Mouse (Mus musculus): ENCODE measurements around the gene Gm7029. TPM values are rescaled to one million over a fixed set of nuclear protein-coding genes. Genes with fewer than 3 reads are reported as not detected.
A peak's percentile ranks its signal among the peaks of the same experiment; 100 is the strongest.
"Not testable (repeated sequence)": the region's sequence is repeated elsewhere in the genome, so short reads cannot be mapped to it uniquely, and the experiment has no call there.

The Gm7029 gene
- polyA plus RNA-seq, 1 experiment from 2014 or later: not detected

DNA sequence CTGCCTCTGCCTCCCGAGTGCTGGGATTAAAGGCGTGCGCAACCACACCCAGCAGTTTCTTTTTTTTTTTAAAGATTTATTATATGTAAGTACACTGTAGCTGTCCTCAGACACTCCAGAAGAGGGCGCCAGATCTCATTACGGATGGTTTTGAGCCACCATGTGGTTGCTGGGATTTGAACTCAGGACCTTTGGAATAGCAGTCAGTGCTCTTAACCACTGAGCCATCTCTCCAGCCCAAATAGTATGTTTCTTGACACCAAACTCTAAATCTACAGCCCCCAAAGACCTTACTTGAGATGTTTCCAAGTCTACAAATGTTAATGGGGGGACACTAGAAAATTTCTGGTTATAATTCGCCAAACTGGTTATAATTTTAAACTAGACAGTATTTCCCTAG, 18.3 kb downstream of the Gm7029 start:
- ATAC-seq (ENCODE audit: insufficient read depth); H3K27ac ChIP-seq (replicated peaks); H3K9ac ChIP-seq; H3K27me3 ChIP-seq; H3K9me3 ChIP-seq (replicated peaks); H3K4me3 ChIP-seq (replicated peaks); H3K4me2 ChIP-seq: not testable (repeated sequence)
- WGBS (ENCODE audit: insufficient replicate concordance): 50% methylated on average over 6 of the region's 6 CpGs
- H3K4me1 ChIP-seq (replicated peaks): peaks cover 34% of the 10 kb centered on the region
- H3K36me3 ChIP-seq (replicated peaks): peaks cover 15% of the 10 kb centered on the region

DNA sequence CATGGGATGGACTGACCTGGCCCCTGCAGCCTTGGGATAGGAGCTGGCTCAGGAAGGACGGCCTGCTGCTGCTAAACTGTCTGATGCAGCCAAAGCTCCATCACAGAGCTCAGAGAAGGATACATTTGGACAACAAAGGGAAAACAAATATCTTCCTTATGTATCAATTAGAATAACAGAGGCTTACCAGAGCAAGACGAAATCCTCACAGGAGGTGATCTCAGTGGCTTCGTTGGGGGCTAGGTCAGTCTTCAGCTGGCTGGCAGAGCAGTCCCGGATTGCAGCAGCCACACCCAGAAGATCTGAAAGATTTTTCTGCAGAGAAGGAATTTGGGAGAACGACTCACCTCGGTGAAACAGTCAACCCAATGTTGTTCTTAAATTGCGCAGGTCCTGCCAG, 18.8 kb downstream of the Gm7029 start:
- H3K9ac ChIP-seq: no peak overlapping the region
- H3K4me2 ChIP-seq: no peak overlapping the region
- H3K36me3 ChIP-seq (replicated peaks): peaks cover 9% of the 10 kb centered on the region; the same call in 1 of the 2 replicates
- WGBS (ENCODE audit: insufficient replicate concordance): 42% methylated on average over 7 of the region's 7 CpGs
- no peak overlapping the region for H3K27ac ChIP-seq (replicated peaks)
- ATAC-seq (ENCODE audit: insufficient read depth): no peak
- no peaks in the 10 kb centered on the region for H3K27me3 ChIP-seq
- H3K4me1 ChIP-seq (replicated peaks): peaks cover 36% of the 10 kb centered on the region
- no peaks in the 10 kb centered on the region for H3K9me3 ChIP-seq (replicated peaks)
- H3K4me3 ChIP-seq (replicated peaks): no peak overlapping the region

- not testable (repeated sequence) for H3K9me3 ChIP-seq (replicated peaks); H3K27me3 ChIP-seq; H3K9ac ChIP-seq; H3K4me2 ChIP-seq; H3K36me3 ChIP-seq (replicated peaks); H3K4me3 ChIP-seq (replicated peaks); ATAC-seq (ENCODE audit: insufficient read depth); H3K27ac ChIP-seq (replicated peaks)
- H3K4me1 ChIP-seq (replicated peaks): peaks cover 36% of the 10 kb centered on the region
- WGBS (ENCODE audit: insufficient replicate concordance): 61% methylated on average over 4 of the region's 4 CpGs
These were observed 19.4 kb downstream of the Gm7029 start for GRCm38 (mm10) chr17:33893011-33893410.

- Histone ChIP-seq H3K27ac (replicated peaks) (peak overlapping the region; percentile 38; the same call in 1 of the 2 replicates), H3K36me3 (replicated peaks) (no peaks in the 10 kb centered on the region), H3K4me2 (no peak overlapping the region), H3K9ac (no peak overlapping the region), H3K27me3 (no peaks in the 10 kb centered on the region), H3K9me3 (replicated peaks) (no peaks in the 10 kb centered on the region), H3K4me1 (replicated peaks) (peaks cover 58% of the 10 kb centered on the region), H3K4me3 (replicated peaks) (no peak overlapping the region)
- 6% methylated on average over 6 of the region's 6 CpGs for WGBS (ENCODE audit: insufficient replicate concordance)
- no peak for ATAC-seq (ENCODE audit: insufficient read depth)
These were observed 23.6 kb downstream of the Gm7029 start for GRCm38 (mm10) chr17:33897114-33897794.

GRCm38 (mm10) chr17:33898193-33898592, 24.6 kb downstream of the Gm7029 start:
- not testable (repeated sequence) for H3K27me3 ChIP-seq; ATAC-seq (ENCODE audit: insufficient read depth); H3K4me3 ChIP-seq (replicated peaks); H3K9me3 ChIP-seq (replicated peaks); H3K4me2 ChIP-seq; H3K9ac ChIP-seq; H3K36me3 ChIP-seq (replicated peaks)
- 64% methylated on average over 4 of the region's 4 CpGs for WGBS (ENCODE audit: insufficient replicate concordance)
- H3K4me1 ChIP-seq (replicated peaks): peaks cover 62% of the 10 kb centered on the region
- H3K27ac ChIP-seq (replicated peaks): peak overlapping the region; percentile 90

- no peaks in the 10 kb centered on the region for H3K9me3 ChIP-seq (replicated peaks)
- no peak overlapping the region for H3K4me3 ChIP-seq (replicated peaks)
- peak overlapping the region; percentile 30; the same call in 1 of the 2 replicates for H3K9ac ChIP-seq
- peak overlapping the region; percentile 32 for H3K4me2 ChIP-seq
- H3K4me1 ChIP-seq (replicated peaks): peaks cover 74% of the 10 kb centered on the region
- H3K27ac ChIP-seq (replicated peaks): peak overlapping the region; percentile 90
- no peaks in the 10 kb centered on the region for H3K27me3 ChIP-seq
- peak; percentile 78 for ATAC-seq (ENCODE audit: insufficient read depth)
- H3K36me3 ChIP-seq (replicated peaks): no peaks in the 10 kb centered on the region
- WGBS (ENCODE audit: insufficient replicate concordance): 8% methylated on average over 4 of the region's 4 CpGs
These were observed 26.0 kb downstream of the Gm7029 start for GRCm38 (mm10) chr17:33899642-33900041.

GRCm38 (mm10) chr17:33900281-33900988, 26.8 kb downstream of the Gm7029 start:
- peak; percentile 45 for ATAC-seq (ENCODE audit: insufficient read depth)
- H3K4me2 ChIP-seq: peak overlapping the region; percentile 32; the same call in 1 of the 2 replicates
- H3K9me3 ChIP-seq (replicated peaks): no peaks in the 10 kb centered on the region
- peak overlapping the region; percentile 90 for H3K27ac ChIP-seq (replicated peaks)
- H3K27me3 ChIP-seq: no peaks in the 10 kb centered on the region
- peaks cover 77% of the 10 kb centered on the region for H3K4me1 ChIP-seq (replicated peaks)
- WGBS (ENCODE audit: insufficient replicate concordance): 46% methylated on average over 7 of the region's 7 CpGs
- 0 out of 2 replicates have a peak overlapping the region, but pooled peaks have one; percentile 30 for H3K9ac ChIP-seq
- no peak overlapping the region for H3K4me3 ChIP-seq (replicated peaks)
- H3K36me3 ChIP-seq (replicated peaks): no peaks in the 10 kb centered on the region

DNA sequence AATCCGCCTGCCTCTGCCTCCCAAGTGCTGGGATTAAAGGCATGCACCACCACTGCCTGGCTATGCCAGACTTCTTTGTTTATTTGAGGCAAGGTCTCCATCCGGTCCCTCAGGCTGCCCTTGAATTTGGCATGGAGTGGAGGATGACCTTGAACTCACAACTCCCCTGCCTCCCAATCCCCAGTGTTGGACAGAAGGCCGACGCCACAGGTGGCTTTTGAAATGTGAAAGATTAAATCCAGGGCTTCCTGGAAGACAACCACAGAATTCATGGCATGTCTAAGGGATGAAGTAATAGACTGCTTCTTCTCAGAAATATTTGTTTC, 27.3 kb downstream of the Gm7029 start:
- ATAC-seq (ENCODE audit: insufficient read depth): no peak
- Histone ChIP-seq H3K4me2 (no peak overlapping the region), H3K9ac (no peak overlapping the region), H3K4me3 (replicated peaks) (no peak overlapping the region), H3K36me3 (replicated peaks) (no peaks in the 10 kb centered on the region), H3K9me3 (replicated peaks) (no peaks in the 10 kb centered on the region), H3K27me3 (no peaks in the 10 kb centered on the region), H3K4me1 (replicated peaks) (peaks cover 77% of the 10 kb centered on the region), H3K27ac (replicated peaks) (no peak overlapping the region)
- WGBS (ENCODE audit: insufficient replicate concordance): 78% methylated on average over 4 of the region's 4 CpGs

DNA sequence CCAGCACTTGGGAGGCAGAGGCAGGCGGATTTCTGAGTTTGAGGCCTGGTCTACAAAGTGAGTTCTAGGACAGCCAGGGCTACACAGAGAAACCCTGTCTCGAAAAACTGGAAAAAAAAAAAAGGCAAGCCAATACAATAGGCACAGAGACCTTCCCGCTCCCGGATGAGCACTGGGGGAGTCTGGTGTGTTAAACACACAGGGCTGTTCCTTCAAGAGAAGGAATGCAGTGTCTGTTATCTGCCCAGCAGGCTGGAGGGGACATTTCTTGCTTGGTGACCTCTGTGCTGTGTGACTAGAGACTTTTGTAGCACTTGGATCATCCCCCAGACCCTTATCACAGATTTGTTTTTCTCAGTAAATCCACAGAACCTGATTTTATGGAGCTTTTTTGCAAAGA, 28.0 kb downstream of the Gm7029 start:
- H3K9ac ChIP-seq: no peak overlapping the region
- no peaks in the 10 kb centered on the region for H3K9me3 ChIP-seq (replicated peaks)
- WGBS (ENCODE audit: insufficient replicate concordance): 65% methylated on average over 4 of the region's 4 CpGs
- H3K27me3 ChIP-seq: no peaks in the 10 kb centered on the region
- H3K27ac ChIP-seq (replicated peaks): peak overlapping the region; percentile 67; the same call in 1 of the 2 replicates
- no peak for ATAC-seq (ENCODE audit: insufficient read depth)
- no peaks in the 10 kb centered on the region for H3K36me3 ChIP-seq (replicated peaks)
- H3K4me3 ChIP-seq (replicated peaks): no peak overlapping the region
- peaks cover 77% of the 10 kb centered on the region for H3K4me1 ChIP-seq (replicated peaks)
- H3K4me2 ChIP-seq: no peak overlapping the region

GRCm38 (mm10) chr17:33902079-33902478, 28.4 kb downstream of the Gm7029 start:
- WGBS (ENCODE audit: insufficient replicate concordance): 70% methylated on average over 4 of the region's 4 CpGs
- Histone ChIP-seq H3K9ac (no peak overlapping the region), H3K27ac (replicated peaks) (peak overlapping the region; percentile 67), H3K36me3 (replicated peaks) (no peaks in the 10 kb centered on the region), H3K4me1 (replicated peaks) (peaks cover 75% of the 10 kb centered on the region), H3K27me3 (no peaks in the 10 kb centered on the region), H3K9me3 (replicated peaks) (no peaks in the 10 kb centered on the region), H3K4me3 (replicated peaks) (no peak overlapping the region), H3K4me2 (peak overlapping the region; percentile 41)
- no peak for ATAC-seq (ENCODE audit: insufficient read depth)

DNA sequence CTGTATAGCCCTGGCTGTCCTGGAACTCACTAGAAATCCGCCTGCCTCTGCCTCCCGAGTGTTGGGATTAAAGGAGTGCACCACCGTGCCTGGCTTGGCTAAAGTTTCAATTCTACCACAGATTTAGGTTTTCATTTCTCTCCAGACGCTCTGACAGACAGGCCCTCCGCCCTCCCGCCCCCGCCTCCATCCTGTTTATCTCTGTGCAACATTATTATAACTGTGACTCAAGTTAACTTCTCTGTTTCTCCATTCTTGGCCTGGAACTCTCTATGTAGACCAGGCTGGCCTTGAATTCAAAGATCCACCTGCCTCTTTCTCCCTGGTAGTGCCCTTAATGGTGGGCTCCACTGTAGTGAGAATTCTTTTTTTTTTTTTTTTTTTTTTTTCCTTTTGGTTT, 28.9 kb downstream of the Gm7029 start:
- no peaks in the 10 kb centered on the region for H3K27me3 ChIP-seq
- H3K4me1 ChIP-seq (replicated peaks): peaks cover 75% of the 10 kb centered on the region
- H3K4me3 ChIP-seq (replicated peaks): no peak overlapping the region
- H3K36me3 ChIP-seq (replicated peaks): no peaks in the 10 kb centered on the region
- WGBS (ENCODE audit: insufficient replicate concordance): 22% methylated on average over 7 of the region's 7 CpGs
- H3K27ac ChIP-seq (replicated peaks): peak overlapping the region; percentile 67
- no peaks in the 10 kb centered on the region for H3K9me3 ChIP-seq (replicated peaks)
- no peak for ATAC-seq (ENCODE audit: insufficient read depth)
- peak overlapping the region; percentile 41 for H3K4me2 ChIP-seq
- no peak overlapping the region for H3K9ac ChIP-seq
